Mouse (Mus musculus): ENCODE results near the gene Dock1. TPM values are rescaled to one million over a fixed set of nuclear protein-coding genes. Genes with fewer than 3 reads are reported as not detected.

Gene Dock1
- polyA plus RNA-seq, 1 experiment, result 14.3 TPM

DNA sequence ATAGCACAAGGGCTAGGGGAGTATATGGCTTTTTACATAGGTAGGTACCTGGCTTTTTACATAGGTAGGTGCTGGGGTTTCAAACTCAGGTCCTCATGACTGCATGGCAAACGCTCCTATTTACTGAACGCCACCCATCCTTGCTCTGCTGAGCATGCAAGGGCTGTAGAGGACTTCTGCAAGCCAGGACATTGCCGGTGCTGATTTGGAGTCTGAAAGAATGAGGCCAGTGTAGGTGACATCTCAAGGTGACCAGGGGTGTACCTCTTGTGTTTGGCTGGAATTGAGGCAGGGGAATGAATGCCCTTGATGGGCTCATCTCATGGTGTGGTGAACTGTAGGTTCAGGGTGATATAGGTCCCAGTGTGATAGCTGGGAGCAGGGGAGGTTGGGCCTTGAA lies 20.4 kb downstream of the Dock1 start:
- no peak overlapping the region for H3K4me3 ChIP-seq (ENCODE audit: insufficient read depth, low read length)
- H3K27ac ChIP-seq (ENCODE audit: insufficient read depth, low read length), result no peak overlapping the region
- no peaks in the 10 kb centered on the region for H3K4me1 ChIP-seq (ENCODE audit: control insufficient read depth, insufficient read depth, low read length)
- TF ChIP-seq POLR2A (IDR thresholded peaks at IDR 0.05; ENCODE audit: extremely low read depth, insufficient read depth, low read length), result no peak
- no peak for TF ChIP-seq CTCF (IDR thresholded peaks at IDR 0.05; ENCODE audit: extremely low read depth, insufficient read depth, low read length)

DNA sequence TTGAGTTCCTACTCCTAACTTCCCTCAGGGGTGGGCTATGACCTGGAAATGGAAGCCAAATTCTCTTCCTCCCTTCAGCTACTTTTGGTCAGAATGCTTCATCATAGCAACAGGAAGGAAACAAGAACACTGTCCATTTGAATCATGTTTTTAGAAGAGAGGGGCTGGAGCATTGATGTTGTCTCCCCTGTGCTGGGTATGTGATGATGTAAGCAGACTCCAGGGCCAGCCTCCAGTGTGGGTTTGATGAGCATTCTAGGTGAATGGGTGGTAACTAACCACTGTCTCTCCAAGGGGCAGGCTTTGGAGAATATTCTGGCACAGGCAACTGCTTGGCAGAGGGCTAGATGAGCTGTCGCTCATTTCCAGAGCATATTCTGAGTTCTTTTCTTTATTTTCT lies 22.9 kb downstream of the Dock1 start:
- Histone ChIP-seq H3K4me1 (ENCODE audit: control insufficient read depth, insufficient read depth, low read length) (no peaks in the 10 kb centered on the region), H3K4me3 (ENCODE audit: insufficient read depth, low read length) (no peak overlapping the region), H3K27ac (ENCODE audit: insufficient read depth, low read length) (no peak overlapping the region)
- TF ChIP-seq CTCF (IDR thresholded peaks at IDR 0.05; ENCODE audit: extremely low read depth, insufficient read depth, low read length) (no peak), POLR2A (IDR thresholded peaks at IDR 0.05; ENCODE audit: extremely low read depth, insufficient read depth, low read length) (no peak)

DNA sequence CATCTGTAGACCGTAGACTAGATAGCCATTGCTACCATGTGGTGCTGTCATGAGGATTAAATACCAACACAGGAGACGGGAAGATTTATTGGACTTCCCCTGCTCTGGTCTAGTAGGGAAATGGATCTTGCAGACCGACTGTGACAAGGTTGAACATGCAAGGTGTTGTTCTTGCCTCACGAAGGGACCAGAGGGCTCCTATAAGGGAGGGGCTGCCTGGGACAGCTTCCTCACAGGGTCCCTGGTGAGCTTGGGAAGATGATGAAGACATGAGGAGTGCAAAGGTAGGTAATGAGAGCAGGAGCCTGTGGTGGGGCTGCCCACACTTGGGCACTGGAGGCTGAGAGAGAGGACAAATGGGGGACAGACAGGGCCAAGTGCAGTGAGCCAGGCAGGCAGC lies 25.0 kb downstream of the Dock1 start:
- TF ChIP-seq CTCF (IDR thresholded peaks at IDR 0.05; ENCODE audit: extremely low read depth, insufficient read depth, low read length) (no peak), POLR2A (IDR thresholded peaks at IDR 0.05; ENCODE audit: extremely low read depth, insufficient read depth, low read length) (no peak)
- no peak overlapping the region for H3K27ac ChIP-seq (ENCODE audit: insufficient read depth, low read length)
- H3K4me3 ChIP-seq (ENCODE audit: insufficient read depth, low read length), result no peak overlapping the region
- H3K4me1 ChIP-seq (ENCODE audit: control insufficient read depth, insufficient read depth, low read length), result no peaks in the 10 kb centered on the region

DNA sequence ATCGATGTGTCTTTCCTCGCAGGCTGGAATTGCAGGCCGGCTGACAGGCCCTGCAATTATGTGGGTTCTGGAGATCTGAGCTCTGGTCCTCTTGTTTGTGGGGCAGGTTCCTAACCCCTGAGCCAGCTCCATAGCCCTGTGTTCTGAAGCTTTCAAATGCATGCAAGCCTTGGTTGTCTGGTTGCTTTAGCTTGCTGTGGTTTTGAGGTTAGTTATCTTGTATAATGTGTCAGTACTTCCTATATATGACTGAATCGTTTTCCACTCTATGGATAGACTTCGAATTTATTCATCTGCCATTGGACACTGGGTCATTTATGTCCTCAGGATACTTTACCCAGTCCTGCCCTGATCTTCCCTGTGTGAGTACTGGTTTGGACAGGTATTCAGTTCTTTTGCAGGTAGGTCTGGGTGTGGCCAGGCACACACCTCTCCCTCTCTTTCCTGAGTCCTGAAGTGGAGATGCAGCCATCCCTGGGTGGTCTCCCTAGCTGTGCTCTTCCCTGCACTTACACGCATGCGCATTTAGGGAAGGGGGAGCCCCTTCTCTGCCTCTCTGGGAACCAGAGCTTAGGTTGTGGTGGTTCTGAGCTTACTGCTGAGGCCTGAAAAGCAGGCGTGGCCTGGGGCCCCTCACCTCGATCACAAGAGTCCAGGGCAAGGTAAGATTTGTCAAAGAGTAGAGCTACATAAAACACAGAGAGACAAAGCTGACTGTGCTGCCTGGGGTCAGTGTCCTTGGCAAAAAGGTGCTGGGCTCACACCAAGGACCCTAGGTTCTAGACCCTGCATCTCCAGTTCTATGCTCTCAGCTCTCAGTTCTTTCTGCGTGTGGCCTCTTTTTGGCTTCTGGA lies 25.9 kb downstream of the Dock1 start:
- Histone ChIP-seq H3K4me1 (ENCODE audit: control insufficient read depth, insufficient read depth, low read length) (no peaks in the 10 kb centered on the region), H3K27ac (ENCODE audit: insufficient read depth, low read length) (no peak overlapping the region), H3K4me3 (ENCODE audit: insufficient read depth, low read length) (no peak overlapping the region)
- TF ChIP-seq POLR2A (IDR thresholded peaks at IDR 0.05; ENCODE audit: extremely low read depth, insufficient read depth, low read length), result no peak
- no peak for TF ChIP-seq CTCF (IDR thresholded peaks at IDR 0.05; ENCODE audit: extremely low read depth, insufficient read depth, low read length)

DNA sequence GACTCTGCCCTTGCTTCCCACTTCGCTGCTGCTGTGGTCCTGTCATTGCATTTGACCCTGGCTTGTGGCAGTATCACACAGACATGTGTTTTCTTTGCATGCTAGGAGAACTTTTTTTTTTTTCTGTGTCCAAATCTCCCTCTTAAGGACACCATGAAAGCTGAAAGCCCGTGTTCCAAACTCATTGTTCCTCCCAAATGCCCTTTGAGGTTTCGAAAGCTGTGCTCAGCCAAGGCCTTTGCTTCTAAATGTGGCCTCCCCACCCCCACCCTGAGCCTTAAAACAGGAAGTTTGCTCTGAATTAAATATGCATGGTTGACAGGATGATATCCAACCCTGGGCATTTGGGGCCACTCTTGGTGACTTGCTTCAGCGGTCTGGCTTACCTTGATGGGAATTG lies 27.0 kb downstream of the Dock1 start:
- TF ChIP-seq POLR2A (IDR thresholded peaks at IDR 0.05; ENCODE audit: extremely low read depth, insufficient read depth, low read length) (no peak), CTCF (IDR thresholded peaks at IDR 0.05; ENCODE audit: extremely low read depth, insufficient read depth, low read length) (no peak)
- no peaks in the 10 kb centered on the region for H3K4me1 ChIP-seq (ENCODE audit: control insufficient read depth, insufficient read depth, low read length)
- H3K27ac ChIP-seq (ENCODE audit: insufficient read depth, low read length), result no peak overlapping the region
- no peak overlapping the region for H3K4me3 ChIP-seq (ENCODE audit: insufficient read depth, low read length)

DNA sequence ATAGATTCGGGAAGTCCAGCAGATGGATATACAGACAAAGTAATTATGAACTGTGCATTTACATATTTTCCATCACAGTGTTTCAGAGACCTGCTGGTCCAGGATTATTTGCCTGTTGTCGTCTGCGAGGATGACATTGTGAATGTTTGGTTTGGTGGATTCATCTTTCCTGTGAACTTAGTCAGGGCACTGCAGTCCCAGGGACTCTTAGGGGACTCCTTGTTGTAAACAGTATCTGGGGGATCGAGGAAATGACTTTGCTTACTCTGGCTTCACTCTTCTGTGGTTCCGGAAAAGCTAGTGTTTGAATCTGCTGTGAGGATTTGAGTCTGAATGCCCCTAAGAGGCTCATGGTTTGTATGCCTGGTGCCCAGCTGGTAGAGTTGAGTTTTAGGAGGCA lies 27.8 kb downstream of the Dock1 start:
- Histone ChIP-seq H3K4me1 (ENCODE audit: control insufficient read depth, insufficient read depth, low read length) (no peaks in the 10 kb centered on the region), H3K27ac (ENCODE audit: insufficient read depth, low read length) (no peak overlapping the region), H3K4me3 (ENCODE audit: insufficient read depth, low read length) (no peak overlapping the region)
- no peak for TF ChIP-seq CTCF (IDR thresholded peaks at IDR 0.05; ENCODE audit: extremely low read depth, insufficient read depth, low read length)
- no peak for TF ChIP-seq POLR2A (IDR thresholded peaks at IDR 0.05; ENCODE audit: extremely low read depth, insufficient read depth, low read length)

DNA sequence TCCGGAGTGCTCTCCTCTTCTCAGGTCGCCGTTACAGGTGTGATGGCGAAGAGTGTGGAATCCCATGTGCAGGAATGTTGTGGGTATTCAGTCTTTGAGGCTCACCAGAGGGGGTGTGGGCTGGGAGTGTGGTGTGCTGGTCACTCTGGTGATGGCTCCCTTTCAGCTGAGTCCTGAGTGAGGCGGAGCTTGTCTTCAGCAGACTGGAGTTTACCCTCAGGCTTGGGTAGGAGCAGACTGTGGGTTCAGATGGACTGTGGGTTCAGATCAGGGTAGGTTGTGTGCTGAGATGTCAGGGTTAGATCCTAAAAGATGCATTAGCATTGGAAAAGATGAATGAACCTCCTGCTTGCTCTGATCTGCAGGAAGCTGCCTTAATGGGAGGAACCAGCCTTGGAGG lies 29.5 kb downstream of the Dock1 start:
- Histone ChIP-seq H3K4me1 (ENCODE audit: control insufficient read depth, insufficient read depth, low read length) (no peaks in the 10 kb centered on the region), H3K27ac (ENCODE audit: insufficient read depth, low read length) (no peak overlapping the region), H3K4me3 (ENCODE audit: insufficient read depth, low read length) (no peak overlapping the region)
- no peak for TF ChIP-seq CTCF (IDR thresholded peaks at IDR 0.05; ENCODE audit: extremely low read depth, insufficient read depth, low read length)

DNA sequence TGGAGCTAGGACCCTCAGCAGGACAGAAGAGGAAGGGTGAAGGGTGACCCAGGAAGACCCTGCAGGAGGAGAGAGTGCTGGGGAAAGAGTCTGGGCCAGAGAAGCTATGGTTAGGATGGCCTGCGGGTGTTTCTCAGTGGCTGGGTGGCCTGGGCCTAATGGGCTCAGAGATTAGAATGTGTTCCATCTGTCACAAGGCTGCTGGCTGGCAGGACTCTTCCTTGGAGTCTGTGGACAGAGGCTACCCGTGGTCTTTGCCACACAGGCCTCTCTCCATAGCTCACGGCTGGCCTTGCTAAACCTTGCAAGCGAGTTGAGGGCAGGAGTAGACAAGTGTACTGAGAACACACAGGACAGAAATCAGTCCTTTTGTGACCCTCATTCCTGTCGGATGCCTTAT lies 32.0 kb downstream of the Dock1 start:
- no peak for TF ChIP-seq POLR2A (IDR thresholded peaks at IDR 0.05; ENCODE audit: extremely low read depth, insufficient read depth, low read length)
- TF ChIP-seq CTCF (IDR thresholded peaks at IDR 0.05; ENCODE audit: extremely low read depth, insufficient read depth, low read length), result no peak
- peaks cover 2% of the 10 kb centered on the region; the same call in 1 of the 2 replicates for H3K4me1 ChIP-seq (ENCODE audit: control insufficient read depth, insufficient read depth, low read length)

DNA sequence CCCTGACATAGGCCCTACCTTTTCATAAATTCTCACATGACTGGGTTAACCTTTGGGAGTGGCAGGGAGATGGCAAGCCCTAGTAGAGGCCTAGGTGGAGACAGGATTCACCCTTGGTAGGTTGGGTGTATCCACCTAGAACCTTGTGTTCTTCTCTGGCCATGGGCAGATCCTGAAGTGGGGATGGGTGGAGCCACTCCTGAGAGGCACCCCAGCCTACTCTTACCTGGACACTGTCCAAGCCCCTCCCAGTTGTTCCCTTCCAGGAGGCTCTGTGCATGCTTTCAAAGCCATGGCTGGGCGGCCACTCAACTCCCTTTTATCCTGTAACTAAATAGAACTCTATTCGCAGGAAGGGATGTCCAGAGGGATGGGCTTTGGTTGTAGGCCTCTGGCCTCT lies 33.2 kb downstream of the Dock1 start:
- Histone ChIP-seq H3K4me1 (ENCODE audit: control insufficient read depth, insufficient read depth, low read length) (peaks cover 2% of the 10 kb centered on the region; the same call in 1 of the 2 replicates), H3K27ac (ENCODE audit: insufficient read depth, low read length) (no peak overlapping the region; the same call in 1 of the 2 replicates), H3K4me3 (ENCODE audit: insufficient read depth, low read length) (no peak overlapping the region)
- TF ChIP-seq CTCF (IDR thresholded peaks at IDR 0.05; ENCODE audit: extremely low read depth, insufficient read depth, low read length) (no peak), POLR2A (IDR thresholded peaks at IDR 0.05; ENCODE audit: extremely low read depth, insufficient read depth, low read length) (no peak)

More for the DNA sequence above, 32.0 kb downstream of the Dock1 start:
- no peak overlapping the region for H3K27ac ChIP-seq (ENCODE audit: insufficient read depth, low read length)
- no peak overlapping the region for H3K4me3 ChIP-seq (ENCODE audit: insufficient read depth, low read length)

DNA sequence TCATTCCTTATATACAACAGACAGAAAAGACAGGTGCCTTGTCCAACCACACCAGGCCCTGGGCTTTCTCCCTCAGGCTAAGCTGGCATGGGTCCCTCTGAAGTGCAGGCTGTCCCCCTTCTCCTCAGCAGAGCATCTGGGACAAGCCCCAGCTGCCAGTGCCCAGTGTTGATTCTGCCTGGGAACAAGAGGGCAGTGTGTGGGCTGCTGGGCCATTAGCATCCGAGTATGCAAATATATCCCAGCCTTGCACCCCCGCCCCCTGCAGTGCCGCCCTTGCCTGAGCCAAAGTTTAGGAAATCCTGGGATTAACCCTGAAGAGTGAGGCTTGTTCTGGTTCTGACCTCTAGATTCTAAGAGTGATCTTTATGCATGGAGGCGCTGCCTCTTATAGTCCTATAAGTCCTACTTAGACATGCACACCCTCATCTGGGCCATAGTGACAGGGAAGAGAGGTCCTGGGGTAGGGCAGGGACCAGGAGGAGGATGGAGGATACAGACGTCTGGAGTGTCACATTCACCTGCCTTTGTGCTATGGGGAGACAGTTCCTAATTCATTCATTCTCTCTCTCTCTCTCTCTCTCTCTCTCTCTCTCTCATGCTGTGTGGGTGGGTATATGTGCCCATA lies 38.9 kb downstream of the Dock1 start:
- H3K27ac ChIP-seq (ENCODE audit: insufficient read depth, low read length), result peak overlapping the region; percentile 84
- no peak for TF ChIP-seq CTCF (IDR thresholded peaks at IDR 0.05; ENCODE audit: extremely low read depth, insufficient read depth, low read length)
- TF ChIP-seq POLR2A (IDR thresholded peaks at IDR 0.05; ENCODE audit: extremely low read depth, insufficient read depth, low read length), result no peak

More for the DNA sequence above, 38.9 kb downstream of the Dock1 start:
- no peak overlapping the region for H3K4me3 ChIP-seq (ENCODE audit: insufficient read depth, low read length)
- H3K4me1 ChIP-seq (ENCODE audit: control insufficient read depth, insufficient read depth, low read length), result peaks cover 3% of the 10 kb centered on the region
